Mouse (Mus musculus): ENCODE results near the gene Fastkd1.
"Not testable (repeated sequence)": the region's sequence is repeated elsewhere in the genome, so short reads cannot be mapped to it uniquely, and the experiment has no call there.

Fastkd1 gene

GRCm38 (mm10) chr2:69668414-69668813 is 44.9 kb downstream of the Fastkd1 start:
- DNase-seq, result no peak

DNA sequence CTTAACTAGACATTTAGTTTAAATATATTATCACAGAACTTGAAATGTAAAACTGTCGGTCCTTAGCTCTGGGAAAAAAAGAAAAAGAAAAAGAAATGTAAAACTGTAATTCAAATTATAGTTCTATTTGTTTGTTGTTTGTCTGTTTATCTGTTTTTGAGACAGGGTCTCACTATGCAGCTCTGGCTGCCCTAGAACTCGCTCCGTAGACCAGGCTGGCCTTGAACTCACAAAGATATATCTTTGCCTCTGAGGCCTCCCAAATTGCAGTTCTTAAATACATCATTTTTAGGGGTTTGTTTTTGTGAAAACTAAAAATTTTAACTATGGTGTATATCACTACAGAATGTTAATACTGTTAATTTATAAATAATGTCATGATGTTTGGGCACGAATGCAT is 45.7 kb downstream of the Fastkd1 start:
- no peak for DNase-seq

DNA sequence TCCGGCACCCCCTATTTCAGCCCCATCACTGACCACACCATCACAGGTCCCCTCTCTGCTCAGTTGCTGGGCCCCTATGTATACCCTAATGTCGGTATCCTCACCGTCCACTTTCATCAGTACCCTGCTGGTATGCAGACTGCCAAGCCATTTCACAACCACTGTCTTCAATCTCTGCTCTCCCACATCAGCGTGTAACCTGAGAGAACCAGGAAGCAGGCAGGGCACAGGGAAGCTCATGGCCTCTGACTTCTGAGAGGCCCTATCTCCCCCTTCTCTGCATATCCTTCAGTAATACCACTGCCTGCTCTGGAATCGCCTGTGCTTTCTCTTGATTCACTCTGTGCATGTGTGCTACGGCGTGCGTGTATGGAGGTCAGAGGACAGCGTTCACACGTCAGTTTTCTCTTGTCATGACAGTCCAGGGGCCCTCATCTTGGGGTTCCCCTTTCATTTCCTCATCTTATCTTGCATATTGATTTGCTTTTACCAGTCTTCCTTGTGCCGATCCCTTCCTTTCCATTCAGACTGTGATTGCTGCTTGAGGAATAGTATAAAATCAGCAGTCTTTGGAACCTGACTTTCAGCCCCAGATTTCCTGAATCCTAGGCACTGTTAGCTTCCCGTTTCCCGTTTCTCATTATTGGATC is 49.4 kb downstream of the Fastkd1 start:
- DNase-seq, result no peak

DNA sequence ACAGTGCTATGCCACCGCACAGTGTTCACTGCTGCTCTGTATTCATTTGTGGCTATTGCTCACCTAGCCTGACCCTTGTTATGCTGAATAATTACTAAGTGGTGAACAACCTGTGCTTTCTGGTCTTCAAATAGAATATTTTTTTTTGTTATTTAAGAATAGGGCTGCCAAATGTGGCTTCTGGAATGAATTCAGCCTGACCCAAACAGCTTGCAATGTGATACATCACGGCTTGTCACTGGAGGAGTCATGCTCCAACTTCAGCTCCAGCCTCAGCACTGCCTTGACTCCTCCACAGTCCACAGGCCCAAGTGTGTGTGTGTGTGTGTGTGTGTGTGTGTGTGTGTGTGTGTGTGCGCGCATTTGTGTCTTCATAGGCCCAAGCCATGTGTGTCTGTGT is 54.0 kb downstream of the Fastkd1 start:
- DNase-seq, result no peak

DNA sequence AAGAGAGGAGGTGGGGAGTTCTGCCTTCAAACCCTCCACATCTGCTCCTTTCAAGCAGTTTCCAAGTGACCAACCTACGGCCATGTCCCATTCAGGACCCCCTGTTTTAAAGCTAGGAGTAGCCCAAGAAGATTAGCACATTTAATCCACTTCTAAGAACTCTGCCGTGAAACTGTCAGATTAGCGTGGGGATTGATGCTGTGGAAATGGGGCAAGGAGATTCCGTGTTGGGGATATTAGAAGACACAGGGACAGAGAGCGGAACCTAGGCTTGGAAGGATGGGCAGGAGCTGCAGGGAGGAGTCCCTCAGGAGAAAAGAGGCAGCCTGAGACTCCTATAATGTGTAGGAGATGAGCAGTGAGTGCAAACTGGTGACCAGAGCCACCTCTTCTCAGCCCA is 63.6 kb downstream of the Fastkd1 start:
- DNase-seq, result no peak

DNA sequence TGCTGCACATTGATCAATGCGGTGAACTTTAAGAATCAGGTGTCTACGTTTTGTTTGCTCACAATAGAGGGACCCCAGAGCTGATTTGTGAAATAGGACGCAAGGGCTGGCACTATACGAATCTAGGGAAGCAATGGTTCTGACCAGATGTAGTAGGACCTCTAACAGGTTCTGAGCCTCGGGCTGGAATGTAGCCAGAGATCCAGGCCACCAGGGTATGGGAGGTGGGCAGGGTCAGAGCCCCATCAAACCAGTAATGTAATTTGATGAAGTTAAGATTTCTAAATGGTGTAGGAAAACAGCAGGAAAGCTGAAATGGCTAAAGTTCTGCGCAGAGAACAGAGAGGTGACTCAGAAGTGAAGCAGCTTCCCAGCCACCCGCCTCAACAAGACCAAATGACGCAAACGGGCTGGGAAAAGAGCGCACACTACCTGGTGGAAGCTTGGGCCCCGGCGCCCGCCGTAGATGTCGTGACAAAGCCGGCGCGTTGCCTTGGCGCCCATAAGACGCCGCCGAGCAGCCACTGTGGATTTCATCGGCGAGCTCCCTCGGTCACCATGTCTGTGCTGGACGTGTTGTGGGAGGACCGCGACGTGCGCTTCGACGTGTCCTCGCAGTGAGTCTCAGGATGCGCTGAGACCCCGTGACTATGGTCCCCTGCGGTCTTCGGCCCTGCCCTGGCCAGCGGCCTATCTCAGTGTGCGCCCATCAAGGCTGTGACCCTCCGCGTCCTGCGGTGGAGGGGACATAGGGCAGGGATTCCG is 66.4 kb downstream of the Fastkd1 start, which contains the start of gene Bbs5:
Gene Bbs5, plus strand, starts transcription at position 446 of the 765 bp plus-strand sequence.
- peak; percentile 96 for DNase-seq

DNA sequence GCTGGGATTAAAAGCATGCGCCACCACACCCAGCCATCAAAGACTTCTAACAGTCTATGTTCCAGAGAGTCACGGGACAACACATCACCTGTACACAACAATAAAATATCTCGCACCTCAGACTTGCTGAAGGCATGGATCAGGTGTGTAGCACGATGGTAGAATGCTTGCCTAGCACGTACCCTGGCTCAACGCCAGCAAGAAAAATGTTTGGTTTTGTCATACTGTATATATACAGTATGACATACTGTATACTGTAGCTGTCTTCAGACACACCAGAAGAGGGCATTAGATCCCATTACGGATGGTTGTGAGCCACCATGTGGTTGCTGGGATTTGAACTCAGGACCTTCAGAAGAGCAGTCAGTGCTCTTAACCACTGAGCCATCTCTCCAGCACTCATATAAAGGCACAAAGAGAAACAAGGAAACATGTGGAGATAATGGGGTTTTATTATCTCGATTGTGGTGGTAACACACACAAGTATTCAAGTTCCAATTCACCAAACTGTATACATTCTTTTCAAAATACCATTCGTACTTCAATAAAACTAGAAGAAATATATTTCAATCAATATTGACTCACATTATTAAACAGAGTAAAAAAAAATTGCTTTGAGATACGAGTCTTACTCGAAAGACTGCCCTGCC is 68.2 kb downstream of the Fastkd1 start:
- no peak for DNase-seq

DNA sequence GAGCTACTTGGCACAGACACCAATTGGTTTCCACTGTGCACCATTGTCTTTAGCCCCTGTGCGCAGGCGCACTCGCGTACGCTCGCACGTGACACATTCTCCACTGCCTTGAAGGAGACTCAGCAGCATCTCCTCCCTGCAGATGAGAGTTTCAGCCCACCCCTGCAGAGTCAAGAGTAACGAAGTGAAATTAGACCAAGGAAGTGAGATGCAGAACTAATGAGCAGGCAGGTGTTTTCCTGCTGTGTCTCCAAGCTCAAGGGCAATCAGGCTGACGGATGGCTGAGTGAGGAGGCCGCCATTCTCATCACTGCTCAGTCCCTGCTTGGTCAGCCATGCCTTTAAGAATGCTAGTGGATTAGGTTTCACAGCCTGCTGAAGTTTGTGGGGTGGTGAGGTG is 73.2 kb downstream of the Fastkd1 start:
- peak; percentile 65 for DNase-seq

DNA sequence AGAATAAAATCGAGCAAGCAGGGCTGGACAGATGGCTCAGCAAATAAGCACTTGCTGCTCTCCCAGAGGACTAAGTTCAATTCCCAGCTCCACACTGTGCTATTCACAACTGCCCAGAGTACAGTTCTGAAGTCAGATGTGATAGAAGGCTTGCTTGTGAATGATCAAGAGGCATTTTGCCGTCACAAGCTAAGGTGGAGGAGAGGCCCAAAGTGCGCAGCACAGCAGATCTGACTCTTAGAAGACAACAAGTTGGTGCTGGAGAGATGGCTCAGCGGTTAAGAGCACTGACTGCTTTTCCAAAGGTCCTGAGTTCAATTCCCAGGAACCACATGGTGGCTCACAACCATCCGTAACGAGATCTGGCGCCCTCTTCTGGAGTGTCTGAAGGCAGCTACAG is 75.3 kb downstream of the Fastkd1 start:
- DNase-seq, result not testable (repeated sequence)

All from kidney, postnatal 10 days (tissue).